Mouse (Mus musculus) brain, embryonic 18.5 days (tissue): ENCODE data around the gene Rpl21.

ENCODE experiments used
- DNase-seq: peaks from one replicate; pipeline ENCODE4 v3.0.0-alpha.2; 2012; ENCODE audit warnings: low read depth, low spot score

The Rpl21 gene

DNA sequence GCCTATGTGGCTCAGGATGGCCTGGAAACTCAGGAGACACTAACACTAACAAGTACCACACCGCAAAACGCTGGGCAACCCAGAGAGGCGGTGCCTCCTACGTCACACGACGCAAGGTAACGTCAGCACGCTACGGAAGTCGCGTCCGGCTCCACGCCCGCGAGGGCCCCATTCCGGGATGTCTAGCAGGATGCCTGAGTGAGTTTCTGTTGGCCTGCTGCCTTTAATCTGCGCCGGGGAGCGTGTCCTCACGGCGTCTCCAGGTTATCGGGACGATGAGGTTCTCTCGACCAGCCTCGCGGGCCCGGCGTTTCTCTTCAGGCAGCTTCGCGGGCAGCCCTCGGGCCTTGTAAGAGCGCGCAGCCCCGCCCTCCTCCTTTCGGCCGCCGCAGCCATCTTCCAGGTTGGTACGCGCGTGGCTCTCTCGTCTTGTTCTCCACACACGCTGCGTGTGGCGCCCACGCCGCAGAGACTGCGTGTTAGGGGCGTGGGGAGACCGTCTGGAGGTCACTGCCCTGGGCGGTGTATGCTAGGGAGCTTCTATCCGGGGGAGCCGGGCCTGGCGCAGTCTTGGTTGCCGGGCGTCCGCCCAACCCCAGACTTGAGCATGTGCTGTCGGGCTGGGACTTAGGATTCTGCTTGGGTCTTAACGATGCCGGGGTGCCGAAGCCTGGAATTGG is at the start of gene Rpl21:
Gene Rpl21 (plus strand): TSS at position 122 of the 680 bp plus-strand sequence.
- DNase-seq = peak; percentile 90

DNA sequence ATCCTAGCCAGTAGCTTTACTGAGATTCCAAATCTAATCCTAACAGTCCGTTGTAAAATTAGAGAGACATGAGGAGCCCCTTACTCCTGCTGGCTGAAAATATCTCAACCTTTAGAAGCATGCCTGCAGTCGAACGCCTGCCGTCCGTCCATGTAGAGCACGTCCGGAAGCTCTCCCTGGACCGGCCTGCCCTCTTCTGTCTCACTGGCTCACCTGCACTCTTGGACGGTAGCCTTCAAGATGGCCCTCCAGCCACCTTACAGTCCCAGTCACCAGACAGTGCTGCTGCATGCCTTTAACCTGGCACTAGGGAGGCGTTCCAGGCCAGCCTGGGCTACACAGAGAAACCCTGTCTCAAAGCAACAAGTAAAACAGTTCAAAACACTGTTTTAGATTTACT is 49.4 kb upstream of the Rpl21 start:
- no peak for DNase-seq

DNA sequence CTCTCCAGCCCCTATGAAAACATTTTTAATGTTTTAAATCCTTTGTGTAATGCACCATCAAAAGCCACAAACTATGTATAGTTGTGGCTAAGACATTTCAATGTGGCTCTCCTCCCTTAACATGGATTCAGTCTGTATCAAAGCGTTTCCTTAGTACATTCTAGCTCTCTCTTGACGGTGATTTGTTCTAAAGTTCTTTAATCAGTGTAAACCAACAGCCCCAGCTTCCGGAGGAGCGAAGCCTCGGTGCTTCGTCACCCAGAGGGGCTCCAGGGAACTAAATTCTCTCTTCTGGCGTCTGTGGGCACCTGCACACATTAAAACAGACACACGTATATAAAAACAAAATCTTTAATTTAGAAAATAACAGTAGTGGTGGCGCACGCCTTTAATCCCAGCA is 48.8 kb upstream of the Rpl21 start:
- DNase-seq = no peak

DNA sequence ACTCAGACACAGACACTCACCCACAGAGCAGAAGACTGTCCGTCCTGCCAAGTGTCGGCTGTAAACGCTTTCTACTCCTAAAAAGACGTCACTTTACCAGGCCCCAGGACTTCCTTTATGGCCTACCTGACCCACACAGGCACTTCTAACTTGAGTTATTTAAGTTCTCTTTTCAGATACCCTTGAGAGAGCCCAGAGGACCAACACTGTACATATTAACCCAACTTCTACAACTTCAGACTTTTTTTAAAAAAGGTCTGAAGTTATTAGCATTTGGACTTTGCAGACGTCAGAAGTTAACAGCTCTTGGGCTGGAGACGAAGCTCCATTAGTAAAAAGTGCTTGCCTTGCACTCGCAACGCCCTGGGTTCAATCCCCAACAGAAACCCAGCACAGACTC is 46.6 kb upstream of the Rpl21 start:
- DNase-seq = no peak

DNA sequence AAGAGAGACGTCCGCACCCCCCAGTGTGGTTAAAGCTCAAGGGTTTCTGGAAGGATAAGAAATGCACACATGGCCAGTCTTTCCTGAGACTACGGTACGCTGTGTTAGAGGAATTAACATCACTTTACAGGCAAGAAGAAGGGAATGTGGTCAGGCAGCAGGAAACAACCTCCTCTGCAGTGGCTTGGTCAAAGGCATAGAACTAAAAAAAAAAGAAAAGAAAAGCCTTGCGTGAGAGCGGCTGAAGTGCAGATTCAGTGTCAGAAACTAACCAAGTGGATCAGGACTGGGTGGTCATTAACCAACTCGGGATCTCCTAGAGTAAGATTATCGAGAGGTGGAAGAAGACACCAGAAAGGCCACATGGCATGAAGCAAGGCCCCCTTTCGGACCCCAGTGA is 43.3 kb upstream of the Rpl21 start:
- no peak for DNase-seq

DNA sequence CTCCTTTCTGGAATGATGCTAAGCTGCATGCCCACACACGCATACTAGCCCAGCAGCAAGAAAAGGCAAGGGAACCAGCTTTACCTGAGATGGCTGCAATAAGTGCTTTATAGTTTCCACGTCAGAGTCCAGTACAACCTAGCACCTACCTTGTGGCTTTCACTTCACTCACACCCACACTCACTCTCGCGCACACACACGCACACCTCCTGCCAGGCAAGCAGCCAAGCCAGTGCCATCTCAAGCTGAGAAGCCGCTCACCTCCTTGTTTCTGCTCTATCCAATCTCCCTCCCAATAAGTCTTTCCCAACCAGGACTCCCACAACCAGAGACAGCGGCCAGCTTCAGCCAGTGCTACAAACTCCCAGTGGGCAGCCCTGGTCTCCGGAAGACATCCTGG is 41.7 kb upstream of the Rpl21 start:
- no peak for DNase-seq

DNA sequence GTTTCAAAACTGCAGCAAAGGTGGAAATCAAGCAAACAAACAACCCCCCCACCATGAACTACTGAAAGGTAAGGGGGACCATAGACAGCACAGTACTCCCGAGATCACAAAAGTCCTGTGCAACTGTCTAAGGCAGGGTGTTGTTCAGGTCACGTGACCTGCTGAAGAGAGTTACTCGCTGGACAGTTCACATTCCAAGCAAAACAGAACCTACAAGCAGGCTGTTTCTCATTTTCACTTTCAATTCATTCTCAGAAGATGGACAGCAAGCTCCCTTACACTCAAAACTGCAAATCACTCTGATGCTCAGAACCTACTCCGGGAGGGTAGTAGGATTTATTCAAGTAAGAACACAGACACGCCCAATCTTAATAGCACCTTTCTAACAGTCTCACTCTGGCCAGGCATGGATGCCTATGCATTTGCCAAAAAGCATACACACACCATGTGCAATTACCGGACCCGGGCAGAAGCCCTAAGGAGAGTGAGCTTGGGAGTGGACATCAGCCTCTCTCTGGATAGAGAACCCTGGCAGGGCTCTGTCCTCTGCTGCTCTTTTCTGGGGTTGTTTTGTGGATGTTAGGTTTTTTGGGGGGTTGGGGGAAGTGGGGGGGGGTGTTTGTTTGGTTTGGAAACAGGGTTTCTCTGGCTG is 40.4 kb upstream of the Rpl21 start:
- DNase-seq = no peak

DNA sequence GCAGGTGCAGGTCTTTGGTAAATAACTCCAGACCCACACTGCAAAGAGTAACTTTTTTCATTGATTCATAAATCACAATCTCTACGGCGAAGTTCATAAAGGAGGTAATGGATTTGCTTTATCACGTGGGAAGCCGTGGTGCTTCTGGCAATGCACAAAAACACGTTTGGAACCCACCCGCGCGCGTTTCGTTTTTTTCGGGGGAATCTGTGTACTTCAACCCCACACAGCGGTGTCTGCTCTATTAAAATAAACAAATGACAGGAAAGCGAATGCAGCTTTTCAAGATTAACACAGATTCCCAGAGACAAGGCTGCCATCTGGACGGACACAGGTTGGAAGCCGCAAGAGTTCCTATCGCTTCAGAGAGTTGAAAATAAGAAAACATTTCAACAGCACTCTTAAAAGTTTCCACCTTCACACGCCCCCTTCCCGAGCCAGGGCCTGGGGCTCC is 39.0 kb upstream of the Rpl21 start:
- DNase-seq = no peak

DNA sequence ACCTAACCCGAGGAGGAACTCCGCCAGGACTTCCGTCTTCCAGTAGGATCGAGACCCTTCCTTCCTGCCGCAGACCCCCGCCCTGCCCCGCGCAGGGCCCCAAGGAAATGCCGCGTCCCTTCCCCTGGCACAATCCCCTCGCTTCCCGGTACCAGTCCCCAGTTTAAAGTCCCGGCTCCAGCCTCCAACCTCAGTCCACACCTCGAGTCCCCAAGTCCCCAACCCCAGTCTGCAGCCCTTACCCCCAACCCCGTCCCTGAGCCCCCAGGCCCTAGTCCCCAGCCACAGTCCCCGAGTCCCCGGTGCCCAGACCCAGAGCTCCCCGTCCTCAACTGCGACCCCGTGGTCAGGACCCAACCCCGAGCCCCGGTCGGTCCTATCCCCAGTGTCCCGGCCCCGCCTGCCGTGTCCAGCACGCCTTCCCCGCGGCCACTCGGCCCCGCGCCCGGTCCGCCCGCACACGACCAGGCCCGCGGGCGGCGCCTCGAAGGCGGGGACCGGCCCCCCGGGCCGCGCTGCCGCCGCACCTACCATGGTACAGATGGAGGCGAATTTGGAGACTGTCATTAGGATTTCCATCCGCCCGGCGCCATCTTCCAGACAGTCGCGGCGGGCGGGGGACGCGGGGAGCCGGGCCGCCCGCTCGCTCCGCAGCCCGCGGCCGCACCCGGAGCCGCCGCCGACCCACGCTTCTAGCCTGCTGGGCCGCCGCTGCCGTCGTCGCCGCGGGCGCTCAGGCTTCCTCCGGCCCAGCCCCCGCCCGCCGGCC is 38.4 kb upstream of the Rpl21 start:
- no peak for DNase-seq

DNA sequence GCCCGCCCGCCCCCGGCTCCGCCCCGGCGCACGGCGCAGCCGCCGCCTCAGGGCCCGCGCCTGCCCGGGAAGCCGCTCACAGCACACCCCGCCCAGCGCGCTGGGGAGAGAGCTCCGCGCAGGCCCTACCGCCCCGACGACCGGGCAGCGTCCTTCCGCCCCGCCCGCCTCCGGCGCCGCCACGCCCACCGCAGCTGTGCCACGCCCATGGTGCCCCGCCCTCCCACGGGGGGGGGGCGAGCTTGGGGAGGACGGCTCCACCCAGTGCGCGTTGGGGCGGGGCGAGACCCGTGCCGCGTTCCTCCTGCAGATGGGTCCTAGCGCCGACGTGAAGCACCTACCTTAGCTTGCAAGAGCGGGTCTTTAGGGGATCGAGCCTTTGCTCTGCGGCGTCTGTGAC is 37.8 kb upstream of the Rpl21 start, which contains the start of gene Usp12:
Gene Usp12 (minus strand): TSS at position 154 of the 400 bp plus-strand sequence.
- peak; percentile 89 for DNase-seq

DNA sequence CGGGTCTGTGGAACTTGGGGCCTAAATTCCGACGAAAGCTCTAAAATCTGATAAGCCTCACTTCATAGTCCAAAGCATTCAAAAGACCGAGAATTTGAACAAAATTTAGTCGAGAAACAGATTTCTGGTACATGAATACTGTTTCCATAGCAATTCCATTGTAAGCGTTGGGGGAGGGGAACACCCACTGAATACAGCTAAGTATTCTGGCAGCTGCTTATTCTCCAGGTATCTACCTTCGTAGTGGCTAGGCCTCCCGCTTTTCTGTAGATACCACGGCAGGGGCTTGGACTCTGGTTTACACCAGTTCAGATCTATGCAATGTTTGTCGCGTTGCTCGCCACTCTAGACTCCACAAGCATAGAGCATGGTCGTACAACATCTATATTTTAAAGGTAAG is 37.0 kb upstream of the Rpl21 start:
- DNase-seq = no peak

DNA sequence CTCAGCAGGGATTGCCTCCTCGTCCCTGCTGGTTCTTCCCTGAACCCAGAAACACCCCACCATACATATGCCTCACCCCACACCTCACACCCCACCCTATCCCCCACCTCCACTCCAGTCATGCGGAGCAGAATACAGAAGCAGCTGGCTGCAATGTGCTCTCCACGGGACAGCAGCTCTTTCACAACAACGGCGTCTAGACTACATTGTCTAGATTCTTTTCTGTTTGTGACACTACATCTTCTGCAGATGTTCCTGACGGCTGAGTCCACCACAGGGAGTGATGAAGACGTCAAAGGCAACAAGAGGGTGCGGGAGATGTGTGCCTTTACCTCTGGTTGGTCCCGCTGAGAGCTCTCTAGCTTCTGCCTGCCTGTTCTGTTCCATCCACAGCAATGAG is 34.7 kb upstream of the Rpl21 start:
- DNase-seq = no peak

DNA sequence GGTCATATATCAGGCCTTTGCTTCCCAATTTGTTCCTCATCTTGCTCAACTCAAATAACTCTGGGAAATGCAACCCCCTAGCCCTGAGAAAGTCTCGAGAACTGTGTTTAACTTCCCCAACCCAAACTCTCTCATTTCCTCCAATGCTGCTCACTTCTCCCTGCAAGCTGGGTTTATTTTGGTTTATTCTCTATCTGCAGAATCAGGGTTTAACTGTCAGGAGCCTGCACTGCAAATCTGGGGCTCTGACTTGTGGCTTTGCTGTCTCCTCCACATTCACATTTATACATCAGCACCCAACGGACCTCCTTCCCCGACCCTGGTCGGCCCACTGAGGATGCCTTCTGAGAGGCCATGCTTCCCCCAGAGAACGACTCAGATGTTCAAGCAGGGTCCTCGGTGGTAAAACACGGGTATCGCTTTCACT is 26.7 kb upstream of the Rpl21 start:
- DNase-seq = no peak

DNA sequence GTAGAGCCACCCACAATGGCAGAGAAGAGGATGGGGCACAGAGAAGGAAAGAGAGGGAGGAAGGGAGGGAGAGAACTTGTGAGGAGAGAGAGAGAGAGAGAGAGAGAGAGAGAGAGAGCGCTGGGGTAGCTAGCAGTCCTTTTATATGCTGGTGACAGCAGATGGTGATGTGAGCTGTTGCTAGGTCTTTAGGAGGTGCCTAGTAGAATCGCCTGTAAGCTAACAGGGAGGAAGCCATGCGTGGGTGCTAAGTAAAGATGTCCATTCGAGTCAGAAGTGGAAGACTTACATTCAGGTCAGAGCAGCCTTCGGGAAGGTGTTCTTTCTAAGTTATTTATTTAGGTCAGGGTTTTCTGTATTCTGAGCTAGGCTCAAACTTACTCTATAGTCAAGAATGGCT is 22.7 kb upstream of the Rpl21 start:
- no peak for DNase-seq

DNA sequence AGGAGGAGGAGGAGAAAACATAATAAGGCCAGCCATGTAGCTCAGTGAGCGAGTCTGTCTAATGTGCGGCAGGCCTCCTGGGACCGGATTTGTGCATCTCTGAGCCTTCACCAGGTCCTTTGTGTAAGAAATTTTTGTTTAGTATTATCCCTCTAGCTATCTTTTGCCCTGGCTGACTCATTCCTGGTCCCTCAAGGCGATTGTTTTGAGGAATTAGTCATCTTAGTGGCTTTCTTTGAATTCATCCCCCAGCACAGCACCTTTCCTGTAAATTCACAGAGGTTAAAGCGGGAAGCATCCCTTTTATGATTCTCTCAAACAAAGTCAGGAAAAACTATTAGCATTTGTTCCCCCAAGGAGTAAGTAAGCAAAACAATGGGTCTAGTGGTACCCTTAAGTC is 19.8 kb upstream of the Rpl21 start:
- DNase-seq = no peak

DNA sequence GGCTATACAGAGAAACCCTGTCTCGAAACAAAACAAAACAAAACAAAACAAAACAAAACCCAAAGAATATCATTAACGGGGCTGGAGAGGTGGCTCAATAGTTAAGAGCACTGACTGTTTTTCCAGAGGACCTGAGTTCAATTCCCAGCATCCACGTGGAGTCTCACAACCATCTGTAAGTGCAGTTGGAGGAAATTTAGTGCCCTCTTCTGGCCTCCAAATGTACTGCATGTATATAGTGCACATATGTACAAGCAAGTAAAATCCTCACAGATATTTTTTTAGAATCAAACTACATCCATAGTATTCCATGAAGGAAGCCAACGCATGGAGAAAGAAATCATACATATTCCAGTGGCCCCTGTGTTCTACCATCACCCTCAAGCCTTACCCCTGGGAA is 19.3 kb upstream of the Rpl21 start:
- no peak for DNase-seq

DNA sequence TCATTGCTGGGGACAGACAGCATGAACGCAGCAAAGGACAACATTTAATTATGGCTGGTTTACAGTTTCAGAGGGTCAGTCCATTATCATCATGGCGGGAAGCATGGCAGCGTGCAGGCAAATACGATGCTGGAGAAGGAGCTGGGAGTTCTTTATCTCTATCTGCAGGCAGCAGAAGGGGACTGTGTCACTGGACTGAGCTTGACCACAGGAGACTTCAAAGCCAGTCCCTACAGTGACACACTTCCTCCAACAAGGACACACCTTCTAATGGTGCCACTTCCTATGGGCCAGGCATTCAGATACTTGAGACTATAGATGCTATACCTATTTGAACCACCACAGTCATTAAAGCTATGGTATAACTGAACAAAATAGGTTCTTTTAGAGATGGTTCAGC is 17.3 kb upstream of the Rpl21 start:
- DNase-seq = no peak

DNA sequence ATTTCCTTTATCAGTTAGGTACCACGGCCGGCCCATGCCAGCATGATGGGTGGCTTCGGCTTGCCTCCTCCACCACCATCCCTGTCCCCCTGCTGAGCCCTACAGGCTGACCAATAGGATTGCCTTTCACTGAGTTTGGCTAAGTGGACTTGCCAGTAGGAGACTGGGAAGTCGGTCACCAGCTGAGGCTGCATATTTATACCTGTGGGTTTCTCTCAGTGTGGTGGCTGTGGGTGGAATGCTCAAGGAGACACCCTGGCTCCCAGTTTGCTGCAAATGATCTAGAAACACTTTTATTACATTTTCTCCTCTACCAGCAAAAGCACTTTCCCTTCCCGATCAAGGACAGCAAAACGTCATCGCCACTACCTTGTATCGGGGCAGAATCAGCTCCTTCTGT is 15.1 kb upstream of the Rpl21 start:
- no peak for DNase-seq

DNA sequence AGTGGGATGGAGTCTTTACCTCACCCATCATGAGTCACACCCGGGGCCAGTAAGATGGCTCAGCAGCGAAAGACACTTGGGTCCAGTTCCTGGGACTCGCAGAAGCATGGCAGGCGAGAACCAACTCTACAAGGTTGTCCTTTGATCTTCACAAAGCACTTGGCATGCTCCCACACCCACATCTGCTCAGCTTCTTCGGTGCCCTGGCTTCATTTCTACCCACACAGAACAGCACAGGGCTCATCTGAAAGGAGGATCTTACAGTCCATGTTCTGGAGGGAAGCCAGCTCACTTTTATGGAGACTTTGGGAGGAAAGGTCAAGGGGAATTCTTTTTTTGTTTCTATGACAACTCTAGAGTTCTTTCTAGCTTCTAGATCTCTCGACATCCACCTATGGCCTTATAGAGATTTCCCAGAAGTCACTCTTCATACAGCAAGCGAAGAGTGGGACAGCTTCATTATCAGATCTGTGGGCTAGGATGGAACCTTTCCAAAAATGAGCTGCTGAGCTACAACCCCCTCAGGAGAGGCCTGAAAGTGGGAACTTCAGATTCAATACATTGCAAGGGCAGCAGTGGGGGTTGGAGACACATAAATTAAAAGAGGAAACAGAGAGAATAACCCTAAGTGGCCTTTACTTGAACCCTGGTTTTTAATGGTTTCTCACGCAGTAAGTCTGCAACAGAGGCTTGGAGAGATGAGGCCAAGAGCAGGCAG is 13.6 kb upstream of the Rpl21 start:
- no peak for DNase-seq

DNA sequence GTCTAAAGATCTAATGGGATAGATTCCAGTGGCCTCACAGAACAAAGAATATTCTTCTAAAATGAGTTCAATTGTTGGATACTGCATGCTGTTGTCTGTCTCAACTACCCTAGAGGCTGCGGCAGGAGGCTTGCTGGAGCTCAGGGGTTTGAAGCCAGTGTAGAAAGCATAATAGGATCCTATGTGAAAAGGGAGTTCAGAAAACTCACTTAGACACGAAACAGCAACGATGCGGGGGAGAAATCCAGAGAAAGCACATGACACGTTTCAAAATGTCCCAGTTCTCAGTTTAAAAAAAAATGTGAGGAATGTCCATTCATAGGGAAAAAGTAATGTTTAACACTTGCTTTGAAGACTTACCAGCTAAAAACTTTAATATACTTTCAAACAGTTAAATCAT is 9.7 kb upstream of the Rpl21 start:
- DNase-seq = no peak

DNA sequence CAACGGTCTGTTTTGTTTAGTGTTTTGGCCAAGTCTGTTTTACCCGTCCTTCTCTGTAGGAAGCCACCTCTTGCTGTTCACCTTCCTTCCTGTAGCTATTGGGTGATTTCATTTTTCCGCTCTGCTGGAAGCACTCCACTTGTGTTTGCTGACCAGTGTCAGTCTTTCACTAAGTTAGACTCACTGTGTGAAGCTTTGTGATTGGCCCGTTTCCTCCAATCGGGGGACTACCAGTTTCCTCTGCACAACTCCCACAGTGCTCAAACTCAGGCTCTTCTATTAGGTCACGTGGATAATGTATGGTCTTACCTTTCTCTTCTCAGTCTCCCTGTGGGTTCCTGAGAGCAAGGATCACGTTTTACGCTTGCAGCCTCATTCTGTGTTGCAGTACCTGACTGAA is 3.2 kb upstream of the Rpl21 start:
- DNase-seq = no peak

DNA sequence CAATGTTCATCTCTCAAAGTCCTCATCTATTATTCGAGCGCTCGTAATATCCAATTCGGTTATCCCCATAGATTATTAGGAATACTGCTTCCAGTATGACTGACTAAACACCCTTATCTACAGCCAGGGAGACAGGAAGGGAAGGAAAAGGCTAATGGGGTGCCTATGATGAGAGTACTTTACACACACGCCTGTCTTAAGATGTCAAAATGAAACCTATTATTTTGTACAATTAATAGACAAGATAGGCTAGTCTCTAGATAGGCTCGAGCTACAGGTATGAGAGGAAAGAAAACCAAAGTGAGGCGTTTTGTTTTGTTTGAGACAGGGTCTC is 288 bp upstream of the Rpl21 start:
- DNase-seq = no peak
